Mouse (Mus musculus) kidney, adult 2 months (tissue): Measurements from ENCODE around the gene Slit3.

Experiments used
- CTCF ChIP-seq: fragments of 200-500 bp; conservative IDR thresholded peaks from 2 replicates; pipeline ENCODE4 v1.5.1; 2011; ENCODE audit warnings: low read depth, mild to moderate bottlenecking, control low read depth, low read length, moderate library complexity, mixed read lengths; ENCODE audit not compliant: insufficient read depth, insufficient read length
- POLR2A ChIP-seq: fragments of 200-500 bp; IDR thresholded peaks from one replicate; pipeline ENCODE4 v1.6.1; 2011; ENCODE audit warnings: low read depth, low read length, control low read depth

DNA sequence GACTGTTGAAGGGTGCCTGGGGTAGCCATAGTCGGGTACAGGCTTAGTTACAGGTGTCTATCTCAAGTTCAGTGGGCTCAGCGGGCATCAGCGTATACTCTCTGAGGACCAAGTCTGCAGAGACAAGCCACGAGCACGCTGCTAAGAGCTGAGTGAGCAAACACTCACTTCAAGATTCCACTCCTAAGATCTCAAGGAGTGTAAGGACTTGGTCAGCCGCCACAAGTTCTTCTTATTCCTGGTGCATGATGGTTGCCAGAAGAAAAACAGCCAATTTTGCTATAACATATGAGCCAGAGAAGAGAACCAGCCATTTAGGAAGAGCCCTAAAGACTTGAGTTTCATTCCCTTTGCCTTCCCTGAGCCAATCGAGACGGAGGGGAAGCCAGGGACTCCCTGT is 436.5 kb downstream of the Slit3 start:
- TF ChIP-seq POLR2A (no peak), CTCF (no peak)
